Mouse (Mus musculus): ENCODE results near the gene Cacnb4. TPM values are rescaled to one million over a fixed set of nuclear protein-coding genes. Genes with fewer than 3 reads are reported as not detected.

The Cacnb4 gene
- polyA plus RNA-seq, 1 experiment = 0.07 TPM

DNA sequence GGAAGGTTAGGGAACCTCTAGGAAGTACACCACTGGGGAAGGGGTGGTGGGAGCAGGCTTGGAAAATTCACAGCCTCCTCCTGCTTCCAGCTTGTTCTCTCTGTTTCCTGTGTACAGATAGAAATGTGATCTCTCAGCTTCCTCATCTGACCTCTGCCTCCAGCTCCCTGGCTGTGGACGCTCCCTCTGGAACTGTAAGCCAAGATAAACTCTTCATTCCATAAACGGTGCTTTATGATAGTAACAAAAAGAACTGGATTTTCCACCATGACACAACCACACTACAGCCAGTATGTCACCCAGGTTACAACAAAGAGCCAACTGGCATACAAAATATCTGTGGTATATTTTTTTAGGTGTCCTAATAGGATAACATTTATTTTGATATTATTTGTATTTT lies 132.1 kb downstream of the Cacnb4 start:
- Histone ChIP-seq H3K4me3 (replicated peaks) (no peak overlapping the region), H3K36me3 (replicated peaks; ENCODE audit: low read length) (no peaks in the 10 kb centered on the region), H3K4me1 (peaks cover 4% of the 10 kb centered on the region; the same call in 1 of the 2 replicates), H3K9me3 (no peaks in the 10 kb centered on the region), H3K27me3 (replicated peaks) (no peaks in the 10 kb centered on the region)
- TF ChIP-seq FLI1 (IDR thresholded peaks at IDR 0.05; ENCODE audit: low read length) = no peak
- no peak for TF ChIP-seq GATA1 (IDR thresholded peaks at IDR 0.05; ENCODE audit: borderline replicate concordance, low read length)

DNA sequence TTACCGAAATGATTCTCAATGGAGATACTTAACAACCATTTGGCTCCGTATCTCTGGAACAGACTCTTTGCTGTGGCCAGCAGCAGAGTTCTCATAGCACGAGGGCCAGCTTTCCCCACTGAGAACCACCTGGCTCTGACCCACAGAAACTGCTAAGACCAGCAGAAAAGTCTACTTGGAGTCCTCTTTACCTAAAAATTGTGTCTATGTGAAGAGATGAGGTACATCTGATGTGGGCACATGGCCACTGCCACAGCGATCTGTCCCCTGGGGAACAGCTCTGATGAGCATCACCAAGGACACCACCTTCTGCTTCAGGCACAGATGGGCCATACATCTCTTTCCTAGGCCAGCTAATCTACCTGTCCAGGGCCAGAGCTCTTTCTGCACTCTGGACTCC lies 135.6 kb downstream of the Cacnb4 start:
- Histone ChIP-seq H3K4me1 (no peaks in the 10 kb centered on the region), H3K4me3 (replicated peaks) (no peak overlapping the region), H3K27me3 (replicated peaks) (peaks cover 2% of the 10 kb centered on the region), H3K9me3 (no peaks in the 10 kb centered on the region), H3K36me3 (replicated peaks; ENCODE audit: low read length) (no peaks in the 10 kb centered on the region)
- no peak for TF ChIP-seq GATA1 (IDR thresholded peaks at IDR 0.05; ENCODE audit: borderline replicate concordance, low read length)
- TF ChIP-seq FLI1 (IDR thresholded peaks at IDR 0.05; ENCODE audit: low read length) = no peak

DNA sequence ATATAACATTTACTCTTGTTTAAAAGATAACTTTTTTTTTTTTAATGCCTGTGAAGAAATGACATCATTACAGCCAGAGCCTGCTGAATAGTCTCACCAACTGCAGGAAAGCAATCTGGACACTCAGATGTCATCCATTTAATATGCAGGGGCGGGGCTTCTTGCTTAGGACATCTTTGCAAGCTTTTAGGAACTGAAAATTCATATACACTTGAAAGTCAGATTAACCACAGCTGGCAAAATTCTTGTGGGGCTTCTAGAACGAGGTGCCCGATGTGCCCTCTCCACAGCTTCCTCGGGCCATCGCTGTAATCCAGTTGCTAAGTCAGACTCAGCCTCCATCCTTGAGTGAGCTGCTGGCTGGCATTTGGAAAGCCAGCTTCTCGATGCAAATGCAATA lies 137.3 kb downstream of the Cacnb4 start:
- Histone ChIP-seq H3K9me3 (no peaks in the 10 kb centered on the region), H3K36me3 (replicated peaks; ENCODE audit: low read length) (no peaks in the 10 kb centered on the region), H3K4me3 (replicated peaks) (no peak overlapping the region), H3K4me1 (no peaks in the 10 kb centered on the region), H3K27me3 (replicated peaks) (peaks cover 2% of the 10 kb centered on the region)
- TF ChIP-seq FLI1 (IDR thresholded peaks at IDR 0.05; ENCODE audit: low read length) (no peak), GATA1 (IDR thresholded peaks at IDR 0.05; ENCODE audit: borderline replicate concordance, low read length) (no peak)

DNA sequence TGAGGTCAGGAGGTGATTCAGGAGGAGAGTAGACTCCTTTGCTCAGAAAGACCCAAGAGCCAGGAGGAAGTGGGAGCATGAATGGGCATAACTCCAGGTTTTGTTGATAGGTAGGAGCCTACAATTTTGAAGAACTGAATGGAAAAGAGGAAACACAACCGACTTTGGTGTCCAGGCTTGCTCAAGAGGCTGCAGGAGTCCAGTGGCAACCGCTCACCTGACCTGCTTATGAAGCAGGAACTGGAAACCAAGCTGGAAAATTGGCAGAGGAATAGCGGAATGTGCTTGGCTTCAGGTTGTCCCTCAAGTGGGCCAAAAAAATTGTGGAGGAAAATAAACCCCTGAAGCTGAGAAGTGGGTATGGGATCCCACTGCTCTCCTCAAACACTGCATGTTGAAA lies 139.0 kb downstream of the Cacnb4 start:
- TF ChIP-seq FLI1 (IDR thresholded peaks at IDR 0.05; ENCODE audit: low read length) = no peak
- TF ChIP-seq GATA1 (IDR thresholded peaks at IDR 0.05; ENCODE audit: borderline replicate concordance, low read length) = no peak
- Histone ChIP-seq H3K36me3 (replicated peaks; ENCODE audit: low read length) (no peaks in the 10 kb centered on the region), H3K4me3 (replicated peaks) (no peak overlapping the region), H3K27me3 (replicated peaks) (peaks cover 2% of the 10 kb centered on the region), H3K4me1 (no peaks in the 10 kb centered on the region), H3K9me3 (no peaks in the 10 kb centered on the region)

DNA sequence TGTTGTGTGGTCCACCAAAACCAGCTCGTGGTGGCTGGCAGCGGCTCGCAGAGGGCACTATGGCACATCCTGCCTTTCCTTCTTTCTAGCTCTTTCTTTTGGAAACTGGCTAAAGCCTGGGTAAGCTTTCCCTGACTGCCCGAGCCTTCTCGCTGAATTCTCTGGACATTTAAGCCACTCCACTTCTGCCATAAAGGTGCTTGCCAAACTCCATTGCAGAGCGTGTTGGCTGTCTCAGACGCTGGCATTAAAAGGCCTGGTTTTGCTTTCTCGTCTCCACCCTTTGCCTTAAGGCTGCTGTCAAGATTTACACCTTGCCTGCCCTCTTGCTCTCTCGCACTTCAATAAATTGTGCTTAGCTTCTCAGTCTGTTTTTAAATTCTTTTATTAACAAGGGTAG lies 139.5 kb downstream of the Cacnb4 start:
- no peaks in the 10 kb centered on the region for H3K9me3 ChIP-seq
- no peaks in the 10 kb centered on the region for H3K36me3 ChIP-seq (replicated peaks; ENCODE audit: low read length)
- H3K27me3 ChIP-seq (replicated peaks) = peaks cover 2% of the 10 kb centered on the region
- H3K4me3 ChIP-seq (replicated peaks) = no peak overlapping the region
- no peaks in the 10 kb centered on the region for H3K4me1 ChIP-seq
- no peak for TF ChIP-seq FLI1 (IDR thresholded peaks at IDR 0.05; ENCODE audit: low read length)
- TF ChIP-seq GATA1 (IDR thresholded peaks at IDR 0.05; ENCODE audit: borderline replicate concordance, low read length) = no peak

DNA sequence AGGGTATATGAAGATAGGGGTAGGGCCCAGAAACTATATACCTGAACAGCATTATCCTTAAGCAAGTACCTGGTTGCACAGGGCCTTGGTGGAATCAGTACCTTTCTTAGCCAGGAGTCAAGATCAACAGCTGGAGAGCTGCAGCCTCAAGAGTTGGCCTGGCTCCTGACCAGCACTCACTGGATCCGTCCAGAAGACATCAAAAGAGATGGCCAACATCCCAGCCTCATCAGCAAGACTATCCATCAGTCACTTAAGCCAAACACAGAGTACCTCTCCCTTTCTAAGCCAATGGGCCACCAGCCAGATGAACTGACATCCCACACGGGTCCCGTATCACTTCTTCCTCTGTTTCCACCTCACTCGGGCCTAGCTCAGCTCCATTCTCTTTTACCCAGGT lies 140.1 kb downstream of the Cacnb4 start:
- Histone ChIP-seq H3K9me3 (no peaks in the 10 kb centered on the region), H3K4me3 (replicated peaks) (no peak overlapping the region), H3K27me3 (replicated peaks) (peaks cover 2% of the 10 kb centered on the region), H3K36me3 (replicated peaks; ENCODE audit: low read length) (no peaks in the 10 kb centered on the region), H3K4me1 (no peaks in the 10 kb centered on the region)
- TF ChIP-seq GATA1 (IDR thresholded peaks at IDR 0.05; ENCODE audit: borderline replicate concordance, low read length) (no peak), FLI1 (IDR thresholded peaks at IDR 0.05; ENCODE audit: low read length) (no peak)

DNA sequence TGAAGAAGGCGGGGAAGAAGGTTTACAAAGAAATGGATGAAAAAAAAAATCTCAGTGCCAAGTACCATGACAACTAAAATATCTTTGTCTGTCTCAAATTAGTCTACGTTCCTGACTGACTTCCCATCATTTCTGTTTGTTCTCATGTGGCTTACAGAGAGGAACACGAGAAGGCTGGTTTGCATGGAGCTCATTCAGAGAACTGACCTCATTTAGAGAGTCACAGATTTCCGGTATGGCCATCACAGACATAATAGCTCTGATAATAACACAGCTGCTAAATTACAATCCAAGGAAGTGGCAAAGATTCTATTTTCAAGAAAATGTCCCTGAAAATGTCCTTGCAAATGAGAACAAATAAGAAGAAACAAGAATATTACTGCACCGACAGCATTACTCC lies 142.9 kb downstream of the Cacnb4 start:
- Histone ChIP-seq H3K9me3 (no peaks in the 10 kb centered on the region), H3K36me3 (replicated peaks; ENCODE audit: low read length) (no peaks in the 10 kb centered on the region), H3K4me3 (replicated peaks) (no peak overlapping the region), H3K4me1 (no peaks in the 10 kb centered on the region), H3K27me3 (replicated peaks) (peaks cover under 1% of the 10 kb centered on the region)
- TF ChIP-seq GATA1 (IDR thresholded peaks at IDR 0.05; ENCODE audit: borderline replicate concordance, low read length) (no peak), FLI1 (IDR thresholded peaks at IDR 0.05; ENCODE audit: low read length) (no peak)

DNA sequence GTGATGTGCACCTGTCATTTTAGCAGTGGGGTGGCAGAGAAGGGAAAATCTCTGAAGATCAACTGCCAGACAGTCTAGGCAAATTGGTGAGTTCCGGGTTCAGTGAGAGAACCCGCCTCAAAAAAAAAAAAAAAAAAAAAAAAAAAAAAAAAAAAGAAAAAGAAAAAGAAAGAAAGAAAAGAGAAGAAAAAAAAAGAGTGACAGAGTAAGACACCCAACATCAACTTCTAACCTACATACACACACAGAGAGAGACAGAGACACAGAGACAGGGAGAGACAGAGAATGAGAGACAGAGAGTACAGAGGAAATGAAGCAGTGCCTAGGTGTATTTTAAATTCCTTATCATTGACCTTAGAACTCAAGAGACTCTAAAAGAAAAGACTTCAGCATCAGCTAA lies 146.1 kb downstream of the Cacnb4 start:
- H3K9me3 ChIP-seq = no peaks in the 10 kb centered on the region

DNA sequence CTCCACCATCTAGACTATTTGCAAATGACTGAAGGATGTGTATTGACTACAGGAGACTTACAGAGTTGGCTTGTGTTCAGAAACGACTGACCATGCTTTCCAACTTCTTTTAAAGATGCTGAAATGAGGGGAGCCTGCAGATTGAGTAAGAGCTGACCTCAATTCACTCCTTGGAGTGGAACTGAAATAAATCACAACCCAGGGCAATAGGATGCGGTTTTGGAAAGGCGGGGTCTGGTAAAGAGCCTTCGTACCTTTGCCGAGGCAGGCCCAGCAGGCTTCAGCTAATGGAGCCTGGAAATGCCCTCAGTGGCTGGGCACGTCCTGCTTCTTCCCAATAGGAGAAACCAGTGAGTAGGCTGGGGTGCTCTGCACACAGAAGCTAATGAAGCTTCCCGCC lies 147.4 kb downstream of the Cacnb4 start:
- Histone ChIP-seq H3K9me3 (no peaks in the 10 kb centered on the region), H3K36me3 (replicated peaks; ENCODE audit: low read length) (no peaks in the 10 kb centered on the region), H3K4me3 (replicated peaks) (no peak overlapping the region), H3K27me3 (replicated peaks) (peaks cover 5% of the 10 kb centered on the region), H3K4me1 (peaks cover 15% of the 10 kb centered on the region)
- TF ChIP-seq GATA1 (IDR thresholded peaks at IDR 0.05; ENCODE audit: borderline replicate concordance, low read length) = no peak
- TF ChIP-seq FLI1 (IDR thresholded peaks at IDR 0.05; ENCODE audit: low read length) = no peak

More for the DNA sequence above, 146.1 kb downstream of the Cacnb4 start:
- Histone ChIP-seq H3K4me3 (replicated peaks) (no peak overlapping the region), H3K4me1 (peaks cover 14% of the 10 kb centered on the region), H3K27me3 (replicated peaks) (peaks cover 1% of the 10 kb centered on the region), H3K36me3 (replicated peaks; ENCODE audit: low read length) (no peaks in the 10 kb centered on the region)
- no peak for TF ChIP-seq GATA1 (IDR thresholded peaks at IDR 0.05; ENCODE audit: borderline replicate concordance, low read length)
- no peak for TF ChIP-seq FLI1 (IDR thresholded peaks at IDR 0.05; ENCODE audit: low read length)

DNA sequence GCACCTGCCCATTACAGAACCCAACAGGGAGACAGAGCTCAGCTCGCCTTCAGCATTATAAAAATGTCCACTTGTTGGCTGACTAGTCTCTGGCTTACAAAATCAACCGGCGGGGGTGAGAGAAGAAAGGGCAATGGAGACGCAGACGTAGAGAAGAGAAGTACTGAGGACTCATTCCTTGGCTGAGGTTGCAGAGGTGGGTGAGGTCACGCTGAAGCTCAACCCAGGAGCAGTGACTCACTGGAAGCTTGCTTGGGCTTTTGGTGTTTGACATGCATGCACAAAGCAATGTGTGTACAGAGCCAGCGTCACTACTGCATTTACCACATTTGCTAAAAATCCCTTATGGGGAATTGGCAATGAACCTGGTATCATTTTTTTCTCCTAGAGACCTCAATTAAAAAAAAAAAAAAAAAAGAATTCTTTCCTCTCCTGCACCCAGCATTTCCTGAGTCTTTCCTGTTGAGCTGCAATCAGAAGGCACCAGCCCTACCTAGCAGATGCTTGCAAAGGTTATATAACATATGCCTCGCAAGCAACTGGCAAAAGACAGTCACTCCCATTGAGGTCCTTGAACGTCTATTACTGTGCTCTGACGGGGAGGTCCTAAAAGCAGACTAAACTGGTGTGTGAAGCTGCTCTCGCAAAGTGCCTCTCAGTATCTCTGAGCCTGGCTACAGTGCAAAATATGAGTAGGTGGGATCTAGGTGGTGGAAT lies 150.6 kb downstream of the Cacnb4 start:
- H3K4me3 ChIP-seq (replicated peaks) = peak overlapping the region; percentile 7
- H3K36me3 ChIP-seq (replicated peaks; ENCODE audit: low read length) = no peaks in the 10 kb centered on the region
- TF ChIP-seq GATA1 (IDR thresholded peaks at IDR 0.05; ENCODE audit: borderline replicate concordance, low read length) (no peak), FLI1 (IDR thresholded peaks at IDR 0.05; ENCODE audit: low read length) (no peak)
- peaks cover 15% of the 10 kb centered on the region for H3K4me1 ChIP-seq
- H3K27me3 ChIP-seq (replicated peaks) = peaks cover 5% of the 10 kb centered on the region
- H3K9me3 ChIP-seq = no peaks in the 10 kb centered on the region

Measured in megakaryocyte, embryonic 14.5 days (primary cell).